Mouse (Mus musculus) CH12.LX (cell line): Measurements from ENCODE around the gene Kcnmb3. TPM values are rescaled to one million over a fixed set of nuclear protein-coding genes. Genes with fewer than 3 reads are reported as not detected.

Source experiments
- DNase-seq: peaks from one replicate; pipeline ENCODE4 v3.0.0-alpha.2; 2013; ENCODE audit errors: extremely low read depth
- H3K27ac ChIP-seq: 2 replicates; pipeline ENCODE4 v1.5.1; 2012; ENCODE audit warnings: low read depth, mild to moderate bottlenecking, control low read depth, moderate library complexity; ENCODE audit not compliant: insufficient read depth
- H3K27me3 ChIP-seq: replicated peaks from 2 replicates; pipeline ENCODE3; 2012; ENCODE audit warnings: inconsistent platforms
- H3K36me3 ChIP-seq, 2 experiments: replicated peaks in 1 of 2; 2 replicates each; pipeline versions ENCODE3 to v1.6.1; 2012; ENCODE audit warnings: inconsistent platforms in 1 of 2, low read length in 1 of 2, mild to moderate bottlenecking in 1 of 2, mixed read lengths in 1 of 2, moderate library complexity in 1 of 2; ENCODE audit not compliant: control insufficient read depth in 1 of 2, insufficient read depth in 1 of 2
- H3K4me1 ChIP-seq, 2 experiments: 2 replicates each; pipeline ENCODE4 v1.6.1; 2012; ENCODE audit warnings: inconsistent platforms in 1 of 2, moderate library complexity in 1 of 2; ENCODE audit not compliant: insufficient read depth in 2 of 2, control insufficient read depth in 1 of 2
- H3K4me2 ChIP-seq: 2 replicates; pipeline ENCODE4 v1.6.1; 2012; ENCODE audit warnings: low read depth, mild to moderate bottlenecking, control low read depth; ENCODE audit not compliant: poor library complexity, insufficient read depth, severe bottlenecking
- H3K4me3 ChIP-seq, 3 experiments: fragments of 150-350 bp in 1 of 3; sonication (generic) in 1 of 3; replicated peaks in 1 of 3; 2 replicates each; pipeline versions ENCODE3 to v1.5.1; 2011 to 2012; ENCODE audit warnings: low read depth in 2 of 3, low read length in 2 of 3, mild to moderate bottlenecking in 2 of 3, moderate library complexity in 2 of 3, control low read depth in 1 of 3, improper control_type of control experiment in 1 of 3, inconsistent platforms in 1 of 3, mixed read lengths in 1 of 3; ENCODE audit not compliant: poor library complexity in 1 of 3
- H3K79me2 ChIP-seq: replicated peaks from 2 replicates; pipeline ENCODE4 v1.6.1; 2012; ENCODE audit warnings: mild to moderate bottlenecking, moderate library complexity; ENCODE audit not compliant: control insufficient read depth, poor library complexity, insufficient read depth, severe bottlenecking; ENCODE audit errors: extremely low read depth
- H3K9ac ChIP-seq: 2 replicates; pipeline ENCODE4 v1.6.1; 2012; ENCODE audit warnings: low read depth, mild to moderate bottlenecking, control low read depth, moderate library complexity; ENCODE audit not compliant: insufficient read depth
- H3K9me3 ChIP-seq: replicated peaks from 2 replicates; pipeline ENCODE3; 2012; ENCODE audit warnings: low read length, inconsistent platforms, mixed read lengths
- BHLHE40 ChIP-seq: IDR thresholded peaks from 2 replicates; pipeline ENCODE4 v1.6.1; 2011; ENCODE audit warnings: mild to moderate bottlenecking, low read depth, low read length, improper control_type of control experiment
- CHD1 ChIP-seq: IDR thresholded peaks from 2 replicates; pipeline ENCODE4 v1.6.1; 2012; ENCODE audit warnings: low read depth, low read length, improper control_type of control experiment, inconsistent platforms
- CHD2 ChIP-seq: IDR thresholded peaks from 2 replicates; pipeline ENCODE4 v1.6.1; 2011; ENCODE audit warnings: low read length, improper control_type of control experiment
- CTCF ChIP-seq, 2 experiments: IDR thresholded peaks in 1 of 2; conservative IDR thresholded peaks in 1 of 2; 2 replicates each; pipeline ENCODE4 v1.5.1; 2011 to 2012; ENCODE audit warnings: low read depth in 2 of 2, low read length in 2 of 2, improper control_type of control experiment in 1 of 2, inconsistent platforms in 1 of 2, mild to moderate bottlenecking in 1 of 2, moderate library complexity in 1 of 2
- E2F4 ChIP-seq: IDR thresholded peaks from 2 replicates; pipeline ENCODE4 v1.6.1; 2011; ENCODE audit warnings: low read depth, low read length, improper control_type of control experiment; ENCODE audit not compliant: insufficient replicate concordance
- ELF1 ChIP-seq: IDR thresholded peaks from 2 replicates; pipeline ENCODE4 v1.6.1; 2014; ENCODE audit warnings: low read depth, mild to moderate bottlenecking, inconsistent platforms, low read length, improper control_type of control experiment
- ETS1 ChIP-seq: conservative IDR thresholded peaks from 2 replicates; pipeline ENCODE4 v1.6.1; 2012; ENCODE audit warnings: low read depth, mild to moderate bottlenecking, inconsistent platforms, low read length, improper control_type of control experiment, moderate library complexity
- GABPA ChIP-seq: IDR thresholded peaks from 2 replicates; pipeline ENCODE4 v1.6.1; 2012; ENCODE audit warnings: low read depth, low read length, improper control_type of control experiment, inconsistent platforms; ENCODE audit not compliant: insufficient replicate concordance
- HCFC1 ChIP-seq: IDR thresholded peaks from 2 replicates; pipeline ENCODE4 v1.6.1; 2012; ENCODE audit warnings: low read depth, mild to moderate bottlenecking, inconsistent platforms, low read length, improper control_type of control experiment
- IRF4 ChIP-seq: IDR thresholded peaks from 2 replicates; pipeline ENCODE4 v1.6.1; 2014; ENCODE audit warnings: low read depth, mild to moderate bottlenecking, inconsistent platforms, low read length, improper control_type of control experiment
- JUN ChIP-seq: IDR thresholded peaks from 2 replicates; pipeline ENCODE4 v1.6.1; 2011; ENCODE audit warnings: low read depth, mild to moderate bottlenecking, low read length, improper control_type of control experiment, moderate library complexity; ENCODE audit not compliant: insufficient read depth
- JUND ChIP-seq: conservative IDR thresholded peaks from 2 replicates; pipeline ENCODE4 v1.6.1; 2011; ENCODE audit warnings: low read depth, low read length, improper control_type of control experiment
- KAT2A ChIP-seq: IDR thresholded peaks from 2 replicates; pipeline ENCODE4 v1.6.1; 2012; ENCODE audit warnings: low read length, improper control_type of control experiment, inconsistent platforms; ENCODE audit not compliant: insufficient replicate concordance
- MAFK ChIP-seq: IDR thresholded peaks from 2 replicates; pipeline ENCODE4 v1.6.1; 2011; ENCODE audit warnings: low read length, improper control_type of control experiment; ENCODE audit not compliant: insufficient replicate concordance
- MAX ChIP-seq: IDR thresholded peaks from 2 replicates; pipeline ENCODE4 v1.6.1; 2011; ENCODE audit warnings: low read length, improper control_type of control experiment
- MAZ ChIP-seq: IDR thresholded peaks from 2 replicates; pipeline ENCODE4 v1.6.1; 2012; ENCODE audit warnings: low read depth, mild to moderate bottlenecking, inconsistent platforms, low read length, improper control_type of control experiment, moderate library complexity
- MEF2A ChIP-seq: IDR thresholded peaks from 2 replicates; pipeline ENCODE4 v1.6.1; 2014; ENCODE audit warnings: low read depth, mild to moderate bottlenecking, inconsistent platforms, low read length, improper control_type of control experiment, borderline replicate concordance
- MXI1 ChIP-seq: IDR thresholded peaks from 2 replicates; pipeline ENCODE4 v1.6.1; 2011; ENCODE audit warnings: mild to moderate bottlenecking, low read depth, low read length, improper control_type of control experiment
- MYC ChIP-seq: IDR thresholded peaks from 2 replicates; pipeline ENCODE4 v1.6.1; 2011; ENCODE audit warnings: low read depth, mild to moderate bottlenecking, improper control_type of control experiment, low read length
- NELFE ChIP-seq: IDR thresholded peaks from 2 replicates; pipeline ENCODE4 v1.6.1; 2011; ENCODE audit warnings: low read depth, low read length, improper control_type of control experiment
- NRF1 ChIP-seq: IDR thresholded peaks from 2 replicates; pipeline ENCODE4 v1.6.1; 2014; ENCODE audit warnings: low read depth, mild to moderate bottlenecking, inconsistent platforms, low read length, improper control_type of control experiment, moderate library complexity
- POLR2AphosphoS2 ChIP-seq: IDR thresholded peaks from 2 replicates; pipeline ENCODE4 v1.6.1; 2011; ENCODE audit warnings: low read depth, low read length, improper control_type of control experiment
- RAD21 ChIP-seq: IDR thresholded peaks from 2 replicates; pipeline ENCODE4 v1.6.1; 2011; ENCODE audit warnings: low read depth, mild to moderate bottlenecking, low read length, improper control_type of control experiment, moderate library complexity
- RCOR1 ChIP-seq: conservative IDR thresholded peaks from 2 replicates; pipeline ENCODE4 v1.6.1; 2012; ENCODE audit warnings: low read depth, mild to moderate bottlenecking, inconsistent platforms, low read length, improper control_type of control experiment
- SIN3A ChIP-seq: IDR thresholded peaks from 2 replicates; pipeline ENCODE4 v1.6.1; 2012; ENCODE audit warnings: low read length, improper control_type of control experiment, inconsistent platforms
- SMC3 ChIP-seq: IDR thresholded peaks from 2 replicates; pipeline ENCODE4 v1.6.1; 2011; ENCODE audit warnings: low read depth, low read length, improper control_type of control experiment
- TCF12 ChIP-seq: IDR thresholded peaks from 2 replicates; pipeline ENCODE4 v1.6.1; 2014; ENCODE audit warnings: low read depth, mild to moderate bottlenecking, inconsistent platforms, low read length, improper control_type of control experiment
- UBTF ChIP-seq: IDR thresholded peaks from 2 replicates; pipeline ENCODE4 v1.6.1; 2012; ENCODE audit warnings: low read depth, mild to moderate bottlenecking, inconsistent platforms, low read length, improper control_type of control experiment, moderate library complexity
- ZC3H11A ChIP-seq: IDR thresholded peaks from 2 replicates; pipeline ENCODE4 v1.6.1; 2012; ENCODE audit warnings: low read depth, mild to moderate bottlenecking, inconsistent platforms, low read length, improper control_type of control experiment
- ZKSCAN1 ChIP-seq: IDR thresholded peaks from 2 replicates; pipeline ENCODE4 v1.6.1; 2012; ENCODE audit warnings: low read depth, inconsistent platforms, low read length, improper control_type of control experiment, borderline replicate concordance
- ZMIZ1 ChIP-seq: IDR thresholded peaks from 2 replicates; pipeline ENCODE4 v1.6.1; 2012; ENCODE audit warnings: low read depth, mild to moderate bottlenecking, inconsistent platforms, low read length, improper control_type of control experiment
- ZNF384 ChIP-seq: IDR thresholded peaks from 2 replicates; pipeline ENCODE4 v1.6.1; 2012; ENCODE audit warnings: low read depth, low read length, improper control_type of control experiment, inconsistent platforms
- dilution Hi-C: fragments of 300-500 bp; cut with MboI; formaldehyde crosslinking; loops from 2 replicates; pipeline ENCODE4 v1.14.3; 2020; ENCODE audit warnings: low sequenced_read_pairs; ENCODE audit not compliant: extremely low pct_unique_long_range_greater_than_20kb, extremely low pct_ligation_motif_present
- in situ Hi-C: fragments of 300-500 bp; cut with MboI; formaldehyde crosslinking; loops from 3 replicates; pipeline ENCODE4 v1.14.3; 2019; ENCODE audit warnings: low sequenced_read_pairs, low pct_ligation_motif_present, low pct_unique_long_range_greater_than_20kb, mixed read lengths
- polyA plus RNA-seq: library from polyadenylated mRNA; unstranded; fragments of >175 nt; gene quantifications from 2 replicates; pipeline ENCODE4 v1.2.1, GENCODE M21; 2012; ENCODE audit warnings: low read depth; ENCODE audit not compliant: insufficient read length
- total RNA-seq, 2 experiments: library from RNA; depleted of rRNA; stranded (reverse); fragments of 300-350 nt in 1 of 2; fragments of >200 nt in 1 of 2; gene quantifications; 2 replicates each; pipeline ENCODE4 v1.2.3; 2012 to 2014

Kcnmb3 gene
- total and polyA plus RNA-seq, 3 experiments, result 1.0 to 4.7 (median 2.4) TPM

DNA sequence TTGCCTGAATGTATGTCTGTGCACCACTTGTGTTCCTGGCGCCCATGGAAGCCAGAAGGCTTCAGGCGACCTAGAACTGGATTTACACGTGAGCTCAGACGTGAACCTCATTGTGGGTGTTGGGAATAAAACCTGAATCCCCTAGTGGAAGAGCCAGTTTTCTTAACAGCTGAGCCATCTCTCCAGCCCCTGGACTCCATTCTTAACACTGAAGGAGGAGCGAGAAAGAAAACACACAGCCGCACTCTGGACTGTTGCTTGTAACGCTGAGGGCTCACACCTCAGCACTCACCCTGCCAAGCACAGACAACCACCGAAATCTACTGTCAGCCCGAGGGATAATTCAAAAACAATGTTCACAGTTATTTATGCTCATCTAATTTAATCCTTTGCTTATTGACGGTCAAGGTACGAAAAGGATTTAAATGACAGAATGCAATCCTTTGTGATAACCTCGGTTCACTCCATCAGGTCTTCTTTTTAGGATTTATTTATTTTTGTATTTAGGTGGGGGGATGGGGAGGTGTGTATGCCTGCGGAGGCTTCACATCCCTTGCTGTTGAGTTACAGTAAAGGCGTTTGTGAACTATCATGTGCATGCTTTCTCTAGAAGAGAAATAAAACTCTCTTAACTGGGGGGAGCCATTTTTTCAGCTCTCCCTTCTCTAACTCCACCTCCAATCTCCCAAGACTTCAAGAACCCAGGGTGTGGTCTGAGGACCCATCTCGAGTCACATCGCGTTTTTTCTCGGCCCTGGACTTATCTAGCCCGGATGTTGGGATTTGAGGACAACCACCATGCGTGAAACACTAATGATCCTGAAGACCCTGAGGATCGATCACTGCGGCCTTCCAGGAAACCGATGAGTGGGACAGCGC, 17.7 kb upstream of the Kcnmb3 start, which contains the start of gene Zfp639 (continued):
- TF ChIP-seq RCOR1 (no peak), MAFK (no peak), POLR2AphosphoS2 (no peak), SIN3A (peak; percentile 12; the same call in 1 of the 2 replicates), ZKSCAN1 (no peak), GABPA (no peak), ZMIZ1 (no peak; the same call in 1 of the 2 replicates), CHD1 (no peak)

DNA sequence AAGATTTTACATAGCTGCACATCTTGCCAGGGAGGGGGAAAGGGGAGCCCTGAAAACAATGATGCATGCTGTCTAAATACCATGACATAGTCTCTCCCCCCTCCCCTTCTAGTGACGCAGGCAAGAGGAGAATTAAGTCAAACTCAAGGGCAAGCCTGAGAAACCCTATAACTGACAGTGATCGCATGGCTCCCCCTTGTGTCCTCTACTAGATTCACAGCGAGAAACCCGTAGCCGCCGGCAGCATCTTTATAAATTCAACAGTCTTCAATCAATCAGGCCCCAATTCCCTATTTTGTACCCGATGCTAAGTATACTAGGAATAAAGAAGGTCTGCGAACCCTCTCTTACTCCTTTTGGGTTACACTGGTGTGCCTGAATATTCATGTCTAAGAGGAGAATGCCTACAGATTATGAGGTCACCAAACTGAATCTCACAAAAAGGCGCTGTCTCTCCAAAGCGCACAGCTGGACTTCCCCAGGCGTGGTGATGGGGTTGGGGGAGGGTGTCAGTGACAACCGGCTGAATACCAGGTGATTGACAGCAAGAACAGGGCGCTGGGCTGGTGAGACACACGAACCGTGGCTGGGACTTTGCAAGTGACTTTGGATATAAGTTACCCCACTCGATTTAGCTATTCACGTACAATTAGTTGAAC, 16.8 kb upstream of the Kcnmb3 start:
- no peaks in the 10 kb centered on the region for H3K27me3 ChIP-seq
- no peaks in the 10 kb centered on the region for H3K9me3 ChIP-seq
- H3K27ac ChIP-seq, result no peak overlapping the region
- H3K79me2 ChIP-seq, result peaks cover 21% of the 10 kb centered on the region
- peak overlapping the region; percentile 54; the same call in 1 of the 2 replicates for H3K9ac ChIP-seq
- peaks cover 3 to 27% of the 10 kb centered on the region in 2 experiments for H3K4me1 ChIP-seq
- in situ Hi-C loops, result loop anchor here (10.0 to 25.0 kb wide), 2 partner anchors 174 to 721 kb away; no protein-coding TSS in a partner anchor
- DNase-seq, result peak; percentile 94
- peak overlapping the region; percentile 54 for H3K4me2 ChIP-seq
- TF ChIP-seq TCF12 (peak; percentile 48; the same call in 1 of the 2 replicates), ZC3H11A (peak; percentile 91), NELFE (0 out of 2 replicates have a peak, but pooled peaks have one; percentile 60), KAT2A (no peak), CTCF (conservative IDR thresholded peaks at IDR 0.05 in 1 of 2, IDR thresholded peaks at IDR 0.05 in 1 of 2; ENCODE audit: low read depth in 2 of 2, low read length in 2 of 2) (peak; percentile 66 to 98), IRF4 (peak; percentile 61), ZNF384 (no peak), SMC3 (peak; percentile 96), GABPA (no peak), CHD2 (peak; percentile 87), MXI1 (peak; percentile 77), UBTF (no peak), RAD21 (no peak; the same call in none of the 2 replicates), SIN3A (peak; percentile 99), ELF1 (peak; percentile 36; the same call in 1 of the 2 replicates), MEF2A (peak; percentile 56; the same call in 1 of the 2 replicates), BHLHE40 (peak; percentile 60), MYC (peak; percentile 84), NRF1 (no peak), JUND (peak; percentile 74), E2F4 (peak; percentile 42; the same call in 1 of the 2 replicates), POLR2AphosphoS2 (no peak), MAX (peak; percentile 34; the same call in 1 of the 2 replicates), ETS1 (peak; percentile 96), MAZ (peak; percentile 99), JUN (peak; percentile 58; the same call in 1 of the 2 replicates), HCFC1 (peak; percentile 37; the same call in 1 of the 2 replicates)
- TF ChIP-seq, all 38 proteins: peak for 20
- Histone ChIP-seq H3K4me3 (peak overlapping the region in 2 of 3 experiments; percentile 55 to 93), H3K36me3 (peaks cover 0 to 15% of the 10 kb centered on the region in 2 experiments)
- dilution Hi-C loops, result no loop called here
